Mouse (Mus musculus): ENCODE measurements around the gene Lhx1. TPM values are rescaled to one million over a fixed set of nuclear protein-coding genes. Genes with fewer than 3 reads are reported as not detected.
A peak's percentile ranks its signal among the peaks of the same experiment; 100 is the strongest.

Lhx1 gene
- total and polyA plus RNA-seq, 2 experiments from 2014 or later: 21.3 to 44.9 TPM

GRCm38 (mm10) chr11:84569052-84569751 is 43.9 kb upstream of the Lhx1 start:
- ATAC-seq (ENCODE audit: low FRiP score) (no peak), DNase-seq (ENCODE audit: low spot score) (no peak)
- Histone ChIP-seq H3K9ac (replicated peaks; ENCODE audit: low read length, poor library complexity, severe bottlenecking) (no peak overlapping the region), H3K4me2 (ENCODE audit: low read depth, low read length, poor library complexity, severe bottlenecking) (no peak overlapping the region), H3K27me3 (ENCODE audit: insufficient read depth, low read length) (no peaks in the 10 kb centered on the region), H3K9me3 (ENCODE audit: low read length) (no peaks in the 10 kb centered on the region), H3K4me1 (ENCODE audit: insufficient read depth, low read length) (peaks cover 20% of the 10 kb centered on the region; the same call in 1 of the 2 replicates), H3K36me3 (ENCODE audit: insufficient read depth, low read length) (no peaks in the 10 kb centered on the region), H3K4me3 (ENCODE audit: low read depth, low read length) (no peak overlapping the region), H3K27ac (ENCODE audit: low read depth, low read length) (no peak overlapping the region)
- 41% methylated on average over 7 of the region's 8 CpGs for WGBS
- no peak for TF ChIP-seq CTCF (IDR thresholded peaks at IDR 0.05)

DNA sequence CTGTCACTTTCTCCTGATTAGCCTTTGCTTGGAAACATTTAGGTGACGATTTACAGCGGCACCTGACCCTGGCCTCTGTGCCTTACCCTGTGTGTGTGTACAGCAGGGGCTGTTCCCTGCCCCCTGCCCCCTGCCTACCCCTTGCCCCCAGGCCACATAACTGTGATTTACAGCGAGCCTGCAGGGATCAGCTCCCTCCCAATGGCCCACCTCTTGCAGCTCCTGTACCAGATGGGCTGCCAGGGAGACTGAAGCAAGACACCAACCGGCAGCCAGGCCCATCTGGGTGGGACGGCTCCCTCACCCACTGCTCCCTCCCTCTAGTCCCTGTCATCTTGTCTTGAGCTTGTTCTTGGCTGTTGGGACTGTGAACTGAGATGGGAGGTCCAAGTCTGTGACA is 43.1 kb upstream of the Lhx1 start:
- WGBS: 36% methylated on average over 5 of the region's 5 CpGs
- no peak for ATAC-seq (ENCODE audit: low FRiP score)

DNA sequence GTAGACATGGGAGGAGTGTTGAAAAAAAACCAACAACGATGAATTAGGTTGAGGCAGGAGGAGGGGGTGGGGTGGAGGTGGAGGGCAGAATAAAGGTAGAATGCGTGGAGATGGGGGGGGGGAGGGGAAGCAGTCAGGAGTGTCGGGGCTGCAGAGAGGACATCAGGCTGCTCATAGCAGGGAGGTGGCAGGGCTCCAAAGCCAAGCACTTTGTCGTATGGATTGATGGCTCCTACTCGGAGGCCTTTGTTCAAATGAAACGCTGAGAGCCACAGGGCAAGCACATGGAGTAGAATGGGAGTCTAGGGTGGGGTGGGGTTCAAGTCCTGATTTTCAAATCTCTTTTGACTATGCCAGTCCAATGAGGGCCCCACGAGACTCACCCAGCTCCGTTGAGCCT is 41.4 kb upstream of the Lhx1 start:
- no peak overlapping the region for H3K9ac ChIP-seq (replicated peaks; ENCODE audit: low read length, poor library complexity, severe bottlenecking)
- no peaks in the 10 kb centered on the region for H3K9me3 ChIP-seq (ENCODE audit: low read length)
- ATAC-seq (ENCODE audit: low FRiP score) (no peak), DNase-seq (ENCODE audit: low spot score) (no peak)
- H3K27me3 ChIP-seq (ENCODE audit: insufficient read depth, low read length): no peaks in the 10 kb centered on the region
- no peak for TF ChIP-seq CTCF (IDR thresholded peaks at IDR 0.05)
- 52% methylated on average over 8 of the region's 8 CpGs for WGBS
- H3K4me3 ChIP-seq (ENCODE audit: low read depth, low read length): no peak overlapping the region
- H3K27ac ChIP-seq (ENCODE audit: low read depth, low read length): no peak overlapping the region
- no peaks in the 10 kb centered on the region for H3K36me3 ChIP-seq (ENCODE audit: insufficient read depth, low read length)
- H3K4me2 ChIP-seq (ENCODE audit: low read depth, low read length, poor library complexity, severe bottlenecking): no peak overlapping the region
- H3K4me1 ChIP-seq (ENCODE audit: insufficient read depth, low read length): peaks cover 17% of the 10 kb centered on the region; the same call in 1 of the 2 replicates

More for the DNA sequence above, 43.1 kb upstream of the Lhx1 start:
- Histone ChIP-seq H3K4me2 (ENCODE audit: low read depth, low read length, poor library complexity, severe bottlenecking) (no peak overlapping the region), H3K9ac (replicated peaks; ENCODE audit: low read length, poor library complexity, severe bottlenecking) (0 out of 2 replicates have a peak overlapping the region, but pooled peaks have one; percentile 8), H3K9me3 (ENCODE audit: low read length) (no peaks in the 10 kb centered on the region), H3K27ac (ENCODE audit: low read depth, low read length) (no peak overlapping the region), H3K4me1 (ENCODE audit: insufficient read depth, low read length) (peaks cover 16% of the 10 kb centered on the region; the same call in 1 of the 2 replicates), H3K27me3 (ENCODE audit: insufficient read depth, low read length) (no peaks in the 10 kb centered on the region), H3K36me3 (ENCODE audit: insufficient read depth, low read length) (no peaks in the 10 kb centered on the region), H3K4me3 (ENCODE audit: low read depth, low read length) (no peak overlapping the region)
- no peak for TF ChIP-seq CTCF (IDR thresholded peaks at IDR 0.05)
- peak; percentile 57 for DNase-seq (ENCODE audit: low spot score)

GRCm38 (mm10) chr11:84565224-84565623 is 39.9 kb upstream of the Lhx1 start:
- Histone ChIP-seq H3K9ac (replicated peaks; ENCODE audit: low read length, poor library complexity, severe bottlenecking) (no peak overlapping the region), H3K4me1 (ENCODE audit: insufficient read depth, low read length) (peaks cover 12% of the 10 kb centered on the region; the same call in 1 of the 2 replicates), H3K27ac (ENCODE audit: low read depth, low read length) (no peak overlapping the region), H3K9me3 (ENCODE audit: low read length) (no peaks in the 10 kb centered on the region), H3K27me3 (ENCODE audit: insufficient read depth, low read length) (no peaks in the 10 kb centered on the region), H3K36me3 (ENCODE audit: insufficient read depth, low read length) (no peaks in the 10 kb centered on the region), H3K4me2 (ENCODE audit: low read depth, low read length, poor library complexity, severe bottlenecking) (no peak overlapping the region), H3K4me3 (ENCODE audit: low read depth, low read length) (no peak overlapping the region)
- ATAC-seq (ENCODE audit: low FRiP score): no peak
- no peak for TF ChIP-seq CTCF (IDR thresholded peaks at IDR 0.05)
- DNase-seq (ENCODE audit: low spot score): peak; percentile 53
- 91% methylated on average over 3 of the region's 3 CpGs for WGBS

DNA sequence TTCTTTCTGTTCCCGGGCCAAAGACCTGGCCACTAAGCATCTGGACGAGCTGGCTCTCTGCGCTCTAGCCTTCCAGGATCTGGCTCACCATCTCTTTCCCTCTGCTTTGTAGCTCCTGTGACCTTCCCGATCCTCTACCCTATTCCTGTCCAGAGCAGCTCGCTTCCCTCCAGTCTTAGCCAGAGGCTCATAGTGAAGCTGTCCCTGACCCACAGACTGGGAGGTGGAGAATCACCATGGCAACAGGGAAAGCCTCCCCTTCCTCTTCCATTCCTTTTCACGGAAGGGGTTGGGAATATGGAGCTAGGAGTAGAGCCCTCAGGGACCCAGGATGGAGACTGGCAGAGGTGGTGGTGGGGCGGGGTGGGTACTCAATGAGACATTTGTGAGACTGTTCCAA is 38.0 kb upstream of the Lhx1 start:
- Histone ChIP-seq H3K4me2 (ENCODE audit: low read depth, low read length, poor library complexity, severe bottlenecking) (no peak overlapping the region), H3K36me3 (ENCODE audit: insufficient read depth, low read length) (no peaks in the 10 kb centered on the region), H3K9me3 (ENCODE audit: low read length) (no peaks in the 10 kb centered on the region), H3K4me1 (ENCODE audit: insufficient read depth, low read length) (0 out of 2 replicates have a peak, but pooled peaks cover 2% of the 10 kb centered on the region), H3K27ac (ENCODE audit: low read depth, low read length) (no peak overlapping the region), H3K4me3 (ENCODE audit: low read depth, low read length) (no peak overlapping the region), H3K27me3 (ENCODE audit: insufficient read depth, low read length) (no peaks in the 10 kb centered on the region), H3K9ac (replicated peaks; ENCODE audit: low read length, poor library complexity, severe bottlenecking) (no peak overlapping the region)
- ATAC-seq (ENCODE audit: low FRiP score): peak; percentile 58; the same call in 1 of the 2 replicates
- DNase-seq (ENCODE audit: low spot score): peak; percentile 64
- TF ChIP-seq CTCF (IDR thresholded peaks at IDR 0.05): no peak
- 23% methylated on average over 7 of the region's 7 CpGs for WGBS

- 0 out of 2 replicates have a peak, but pooled peaks cover 2% of the 10 kb centered on the region for H3K4me1 ChIP-seq (ENCODE audit: insufficient read depth, low read length)
Measured at GRCm38 (mm10) chr11:84562758-84563347, 37.5 kb upstream of the Lhx1 start.

More at GRCm38 (mm10) chr11:84562758-84563347, 37.5 kb upstream of the Lhx1 start:
- H3K9ac ChIP-seq (replicated peaks; ENCODE audit: low read length, poor library complexity, severe bottlenecking): no peak overlapping the region
- WGBS: 16% methylated on average over 9 of the region's 9 CpGs
- no peaks in the 10 kb centered on the region for H3K27me3 ChIP-seq (ENCODE audit: insufficient read depth, low read length)
- DNase-seq (ENCODE audit: low spot score) (peak; percentile 64), ATAC-seq (ENCODE audit: low FRiP score) (0 out of 2 replicates have a peak, but pooled peaks have one; percentile 34)
- no peaks in the 10 kb centered on the region for H3K36me3 ChIP-seq (ENCODE audit: insufficient read depth, low read length)
- no peak overlapping the region for H3K4me3 ChIP-seq (ENCODE audit: low read depth, low read length)
- no peak overlapping the region for H3K27ac ChIP-seq (ENCODE audit: low read depth, low read length)
- H3K9me3 ChIP-seq (ENCODE audit: low read length): no peaks in the 10 kb centered on the region
- peak; percentile 13; the same call in 1 of the 2 replicates for TF ChIP-seq CTCF (IDR thresholded peaks at IDR 0.05)
- H3K4me2 ChIP-seq (ENCODE audit: low read depth, low read length, poor library complexity, severe bottlenecking): no peak overlapping the region
